Mouse (Mus musculus) macrophage (primary cell): ENCODE measurements around the gene Mecom. TPM values are rescaled to one million over a fixed set of nuclear protein-coding genes. Genes with fewer than 3 reads are reported as not detected.

ENCODE experiments used
- H3K27ac ChIP-seq: fragments of 350-480 bp; formaldehyde crosslinking; 2 replicates; pipeline ENCODE4 v1.9.0; 2021
- H3K36me3 ChIP-seq: fragments of 350-480 bp; formaldehyde crosslinking; 2 replicates; pipeline ENCODE4 v1.9.0; 2021; ENCODE audit errors: inconsistent target
- H3K4me3 ChIP-seq: fragments of 350-480 bp; formaldehyde crosslinking; 2 replicates; pipeline ENCODE4 v1.9.0; 2021; ENCODE audit errors: inconsistent target
- H3K79me2 ChIP-seq: fragments of 350-480 bp; formaldehyde crosslinking; 2 replicates; pipeline ENCODE4 v1.9.0; 2021; ENCODE audit errors: inconsistent target
- WGBS: methylation state at CpG from one replicate; pipeline ENCODE4 v1.1.7; 2026; ENCODE audit warnings: inconsistent platforms; ENCODE audit not compliant: missing documents; 5-methylcytosine and 5-hydroxymethylcytosine counted together
- polyA plus RNA-seq: library from polyadenylated mRNA; stranded (reverse); fragments of 250-400 nt; gene quantifications from 3 replicates; pipeline ENCODE4 v1.2.4, GENCODE M21; 2018; ENCODE audit warnings: inconsistent platforms

Mecom gene
- polyA plus RNA-seq, 1 experiment from 2014 or later, result not detected

DNA sequence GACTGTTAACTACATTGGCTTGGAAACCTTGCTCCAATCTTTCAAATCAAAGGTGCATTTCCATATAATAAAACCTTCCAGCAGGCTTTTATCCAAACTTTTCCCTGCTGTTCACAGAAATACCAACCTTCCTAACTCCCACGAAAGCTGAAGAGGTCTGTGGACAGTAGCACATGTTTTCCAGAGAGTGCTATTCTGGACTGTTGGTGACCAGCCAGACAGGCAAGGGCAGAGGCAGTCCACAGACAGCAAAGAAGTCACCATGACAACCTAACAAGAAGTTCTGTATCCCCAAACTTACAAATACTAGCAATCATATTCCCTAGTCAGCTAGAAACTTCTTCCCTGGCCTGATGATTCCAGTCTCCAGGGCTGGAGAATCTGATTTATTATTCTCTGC, 454.8 kb downstream of the Mecom start:
- Histone ChIP-seq H3K36me3 (no peaks in the 10 kb centered on the region), H3K4me3 (no peak overlapping the region), H3K27ac (no peak overlapping the region), H3K79me2 (no peaks in the 10 kb centered on the region)
- 92% methylated on average over 1 of the region's 1 CpGs for WGBS

DNA sequence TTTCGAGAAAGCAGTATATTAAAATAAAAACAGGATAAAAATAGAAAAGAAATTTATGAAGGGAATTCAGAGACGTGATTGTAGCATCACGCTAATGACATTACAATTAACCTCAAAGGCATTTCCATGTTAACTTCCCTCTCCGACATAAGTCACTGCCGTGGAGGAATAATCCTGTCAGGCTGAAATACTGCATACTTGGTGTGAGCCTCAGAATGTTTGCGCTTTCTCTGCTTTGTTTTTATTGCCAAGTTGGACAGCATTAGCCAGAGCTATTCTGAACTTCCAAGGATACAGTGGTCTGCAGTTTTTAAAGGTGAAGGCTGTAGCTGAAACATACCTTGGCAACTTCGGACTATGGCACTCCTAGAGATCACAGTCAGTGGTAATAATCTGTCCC, 455.3 kb downstream of the Mecom start:
- Histone ChIP-seq H3K36me3 (no peaks in the 10 kb centered on the region), H3K79me2 (no peaks in the 10 kb centered on the region), H3K4me3 (no peak overlapping the region), H3K27ac (no peak overlapping the region)
- 67% methylated on average over 7 of the region's 7 CpGs for WGBS

DNA sequence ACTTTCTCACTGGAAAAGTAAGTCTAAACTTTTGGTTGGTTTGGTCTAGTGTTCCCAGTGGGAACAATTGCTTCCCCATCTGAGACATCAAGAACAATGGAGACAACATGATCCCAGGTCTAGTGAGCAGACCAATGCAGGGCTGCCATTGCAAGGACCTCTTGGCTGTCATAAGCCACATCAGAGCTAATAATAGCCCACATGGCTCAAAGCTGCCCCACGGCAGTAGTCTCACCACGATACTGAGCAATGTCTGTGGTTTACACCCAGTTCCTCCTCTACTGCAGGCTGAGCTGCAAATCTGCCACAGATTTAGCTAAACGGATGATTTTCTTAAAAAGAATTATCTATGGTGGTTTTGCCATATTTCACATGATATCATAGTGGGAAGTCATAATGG, 455.9 kb downstream of the Mecom start:
- no peak overlapping the region for H3K4me3 ChIP-seq
- 0% methylated on average over 3 of the region's 3 CpGs for WGBS
- H3K36me3 ChIP-seq, result no peaks in the 10 kb centered on the region
- H3K27ac ChIP-seq, result no peak overlapping the region
- H3K79me2 ChIP-seq, result no peaks in the 10 kb centered on the region

DNA sequence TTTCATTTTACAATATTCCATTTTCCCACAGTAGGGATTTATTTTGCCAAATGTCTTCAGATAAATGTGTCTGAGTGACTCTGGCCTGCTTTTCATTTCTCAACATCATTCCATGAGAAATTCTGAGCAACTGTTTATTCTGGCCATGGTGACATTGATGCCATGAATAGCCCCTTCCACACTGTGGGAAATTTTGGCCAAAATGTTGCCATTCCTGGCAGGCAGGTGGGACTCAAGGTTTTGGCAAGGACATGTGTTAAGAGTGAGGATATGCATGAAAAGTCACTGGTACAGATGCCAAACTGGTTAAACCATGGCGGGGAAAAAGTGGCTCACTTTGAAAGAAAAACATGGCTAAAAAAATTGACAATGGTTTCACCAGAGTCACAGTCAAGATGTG, 456.4 kb downstream of the Mecom start:
- WGBS, result 92% methylated on average over 1 of the region's 1 CpGs
- no peaks in the 10 kb centered on the region for H3K79me2 ChIP-seq

DNA sequence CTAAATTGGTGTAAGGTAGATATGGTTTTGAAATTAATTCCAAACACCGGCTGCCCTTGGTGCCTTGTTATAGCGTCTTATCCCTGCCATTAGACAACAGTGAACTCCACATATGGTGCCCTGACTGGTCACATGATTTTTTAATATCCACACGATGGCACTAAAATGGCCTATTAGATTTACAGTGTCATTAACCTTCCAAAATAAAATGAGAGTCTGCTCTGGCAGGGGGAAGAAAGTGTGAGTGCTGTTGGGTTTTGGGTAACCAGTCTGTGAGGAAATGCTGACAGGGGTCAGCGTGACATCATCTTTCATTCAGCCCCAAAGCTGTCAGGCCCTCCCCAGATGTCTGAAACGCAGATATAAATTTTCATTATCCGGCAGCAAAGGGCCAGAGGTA, 461.7 kb downstream of the Mecom start:
- no peaks in the 10 kb centered on the region for H3K79me2 ChIP-seq
- no peaks in the 10 kb centered on the region for H3K36me3 ChIP-seq
- WGBS, result 79% methylated on average over 6 of the region's 6 CpGs
- no peak overlapping the region for H3K27ac ChIP-seq
- H3K4me3 ChIP-seq, result no peak overlapping the region

More for the DNA sequence above, 456.4 kb downstream of the Mecom start:
- Histone ChIP-seq H3K36me3 (no peaks in the 10 kb centered on the region), H3K4me3 (no peak overlapping the region), H3K27ac (no peak overlapping the region)

DNA sequence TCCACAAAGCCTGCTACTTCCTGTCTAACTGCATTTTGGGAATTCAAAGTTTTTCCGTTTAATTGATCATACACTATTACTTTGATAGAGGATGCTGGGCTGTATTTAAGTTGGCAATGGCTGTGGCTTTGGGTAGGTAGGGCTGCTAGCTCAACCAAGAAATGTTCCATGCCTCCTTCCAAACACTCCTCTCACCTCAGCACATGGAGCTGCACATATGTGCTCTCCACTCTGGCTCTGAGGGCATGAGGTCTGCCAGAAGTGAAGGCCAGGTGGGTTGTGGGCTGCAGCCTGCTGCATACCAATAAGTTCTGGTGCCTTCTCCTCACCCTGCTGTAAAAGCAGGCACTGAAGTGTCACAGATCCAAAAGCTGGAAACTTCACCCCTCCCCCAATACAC, 464.0 kb downstream of the Mecom start:
- no peaks in the 10 kb centered on the region for H3K36me3 ChIP-seq
- 71% methylated on average over 1 of the region's 1 CpGs for whole genome bisulfite sequencing

DNA sequence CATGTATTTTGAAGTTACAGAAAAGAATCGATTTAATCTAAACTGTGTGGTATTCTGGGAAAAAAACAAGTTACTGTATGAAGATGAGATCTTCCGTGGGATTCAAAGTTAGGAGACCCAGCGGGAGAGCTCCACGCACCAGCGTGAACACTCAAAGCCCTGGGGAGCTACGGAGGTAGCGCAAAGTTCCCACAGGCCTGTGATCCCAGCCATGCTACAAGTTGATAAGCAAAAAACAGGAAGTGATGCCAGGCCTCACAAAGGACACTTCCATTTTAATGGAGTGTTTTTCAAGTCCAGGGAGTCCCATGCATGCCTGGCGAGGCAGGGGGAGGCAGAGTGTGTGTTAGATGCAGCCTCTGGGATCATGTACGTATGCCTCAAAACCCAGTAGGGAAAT, 464.5 kb downstream of the Mecom start:
- H3K79me2 ChIP-seq, result no peaks in the 10 kb centered on the region
- no peak overlapping the region for H3K27ac ChIP-seq
- no peak overlapping the region for H3K4me3 ChIP-seq
- H3K36me3 ChIP-seq, result no peaks in the 10 kb centered on the region
- WGBS, result 94% methylated on average over 9 of the region's 9 CpGs

More for the DNA sequence above, 464.0 kb downstream of the Mecom start:
- Histone ChIP-seq H3K4me3 (no peak overlapping the region), H3K79me2 (no peaks in the 10 kb centered on the region), H3K27ac (no peak overlapping the region)

DNA sequence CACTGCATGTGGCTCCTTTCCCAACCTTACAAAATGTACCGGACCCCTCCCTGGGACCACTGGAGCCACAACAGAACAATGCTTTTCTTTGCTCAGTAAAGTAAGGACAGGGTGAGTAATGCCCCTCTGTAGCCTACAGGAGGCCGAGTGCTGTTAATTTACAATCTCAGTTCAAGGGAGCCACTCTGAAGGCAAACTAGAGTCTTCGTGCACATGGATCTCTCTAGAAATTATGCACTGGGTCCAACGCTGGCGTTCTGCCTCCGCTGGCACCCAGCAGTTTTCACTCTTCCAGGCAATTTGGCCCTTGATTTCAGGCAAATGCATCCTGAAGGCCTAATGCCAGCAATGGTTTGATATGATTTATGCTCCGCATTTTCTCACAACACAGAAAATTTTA, 467.0 kb downstream of the Mecom start:
- no peak overlapping the region for H3K27ac ChIP-seq
- no peaks in the 10 kb centered on the region for H3K36me3 ChIP-seq
- no peaks in the 10 kb centered on the region for H3K79me2 ChIP-seq
- over 99% methylated on average over 7 of the region's 7 CpGs for WGBS
- H3K4me3 ChIP-seq, result no peak overlapping the region

DNA sequence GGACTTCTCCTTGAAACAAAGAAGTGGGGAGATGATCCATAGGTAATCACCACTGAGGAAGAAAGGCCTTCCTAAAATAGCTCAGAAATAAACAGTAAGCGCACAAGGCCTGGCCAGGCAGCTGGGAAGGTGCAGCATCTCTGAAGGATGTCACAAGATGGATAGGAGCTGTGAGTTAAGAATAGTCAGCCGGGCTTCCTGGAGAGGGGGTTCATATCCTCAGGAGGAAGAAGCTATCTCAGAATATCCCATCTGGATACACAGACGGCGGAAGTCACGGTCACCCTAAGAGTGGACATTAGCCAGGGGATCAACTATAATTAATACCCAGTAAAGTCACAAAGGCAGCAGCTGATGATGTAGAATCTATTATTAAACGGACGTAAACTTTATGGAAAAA, 471.3 kb downstream of the Mecom start:
- Histone ChIP-seq H3K79me2 (no peaks in the 10 kb centered on the region), H3K27ac (no peak overlapping the region), H3K36me3 (no peaks in the 10 kb centered on the region), H3K4me3 (no peak overlapping the region)
- WGBS, result 97% methylated on average over 7 of the region's 7 CpGs

DNA sequence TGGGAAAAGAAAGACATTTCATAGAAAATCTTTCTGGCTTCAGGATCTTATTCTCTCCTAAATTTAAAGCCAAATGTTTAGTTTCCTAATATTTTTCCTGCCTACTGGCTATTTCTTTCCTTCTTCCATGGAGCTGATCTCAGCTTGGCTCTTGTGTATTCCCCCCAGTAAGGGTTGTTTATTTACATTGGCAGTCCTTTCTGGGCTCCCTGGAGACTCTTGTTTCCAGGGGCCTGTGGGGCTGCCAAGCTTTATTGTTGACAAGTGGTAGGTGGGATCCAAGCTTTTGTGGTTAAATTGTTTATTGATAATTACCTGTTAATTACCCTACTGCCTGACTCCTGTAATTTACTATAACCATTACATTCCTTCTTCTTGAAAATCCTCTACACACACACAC, 476.5 kb downstream of the Mecom start:
- Histone ChIP-seq H3K27ac (no peak overlapping the region), H3K4me3 (no peak overlapping the region), H3K36me3 (no peaks in the 10 kb centered on the region), H3K79me2 (no peaks in the 10 kb centered on the region)

DNA sequence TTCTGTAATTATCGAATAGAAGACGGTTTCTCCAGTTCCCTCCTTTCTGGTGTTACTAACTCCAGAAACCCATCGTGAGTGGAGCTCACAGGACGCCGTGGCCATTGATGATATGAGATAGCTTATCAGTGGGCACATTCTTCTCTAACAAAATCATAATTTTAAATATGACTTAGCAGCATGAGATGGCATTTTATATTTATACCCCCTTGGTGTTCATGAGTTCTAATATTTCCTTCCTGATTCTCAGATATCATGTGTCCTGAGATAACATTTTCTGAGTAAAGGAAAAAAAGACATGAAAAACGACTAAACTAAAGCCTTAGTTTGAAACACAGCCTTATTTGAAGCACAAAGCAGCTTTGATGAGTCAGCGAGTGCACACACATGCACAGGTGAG, 481.3 kb downstream of the Mecom start:
- Histone ChIP-seq H3K27ac (no peak overlapping the region), H3K36me3 (no peaks in the 10 kb centered on the region), H3K79me2 (no peaks in the 10 kb centered on the region), H3K4me3 (no peak overlapping the region)
- 10% methylated on average over 7 of the region's 7 CpGs for WGBS

DNA sequence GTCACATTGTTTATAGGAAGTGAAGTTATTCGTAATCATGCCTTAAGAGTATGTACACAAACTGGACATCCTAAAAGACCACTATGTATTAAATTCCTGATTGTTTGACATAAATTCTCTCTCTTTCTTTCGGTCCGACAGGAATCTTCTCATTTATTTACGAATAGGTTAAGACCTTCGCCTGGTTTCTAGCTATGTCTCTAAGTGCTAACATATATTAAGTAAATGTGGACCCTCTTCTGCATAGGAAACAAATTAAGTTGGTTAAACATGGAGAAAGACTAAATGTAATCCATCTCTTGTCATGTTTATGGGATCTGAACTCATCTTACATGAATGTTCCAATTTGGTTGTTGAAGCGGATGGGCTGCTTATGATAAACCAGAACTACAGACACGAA, 487.8 kb downstream of the Mecom start:
- Histone ChIP-seq H3K79me2 (no peaks in the 10 kb centered on the region), H3K36me3 (no peaks in the 10 kb centered on the region), H3K4me3 (no peak overlapping the region), H3K27ac (no peak overlapping the region)
- WGBS, result 91% methylated on average over 7 of the region's 7 CpGs

DNA sequence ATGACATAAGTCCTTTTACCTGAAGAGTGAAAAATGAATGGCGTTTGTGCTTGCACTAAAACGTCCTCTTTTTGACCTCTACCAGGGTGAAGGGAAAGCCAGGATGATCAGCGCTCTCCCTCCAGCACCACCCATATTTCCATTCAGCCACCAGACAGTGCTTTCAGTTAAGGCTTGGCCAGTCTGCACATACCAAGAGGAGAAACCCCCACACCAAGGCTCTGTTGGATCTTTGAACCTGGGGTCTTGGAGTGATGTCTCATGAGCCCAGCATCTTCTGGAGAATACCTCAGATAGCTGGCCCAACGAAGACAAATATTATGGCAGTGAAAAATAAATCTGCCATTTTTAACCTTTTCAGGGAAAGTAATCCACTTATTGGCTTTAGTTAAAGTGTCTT, 488.2 kb downstream of the Mecom start:
- no peak overlapping the region for H3K4me3 ChIP-seq
- H3K36me3 ChIP-seq, result no peaks in the 10 kb centered on the region
- no peaks in the 10 kb centered on the region for H3K79me2 ChIP-seq
- no peak overlapping the region for H3K27ac ChIP-seq
- 92% methylated on average over 2 of the region's 4 CpGs for WGBS

DNA sequence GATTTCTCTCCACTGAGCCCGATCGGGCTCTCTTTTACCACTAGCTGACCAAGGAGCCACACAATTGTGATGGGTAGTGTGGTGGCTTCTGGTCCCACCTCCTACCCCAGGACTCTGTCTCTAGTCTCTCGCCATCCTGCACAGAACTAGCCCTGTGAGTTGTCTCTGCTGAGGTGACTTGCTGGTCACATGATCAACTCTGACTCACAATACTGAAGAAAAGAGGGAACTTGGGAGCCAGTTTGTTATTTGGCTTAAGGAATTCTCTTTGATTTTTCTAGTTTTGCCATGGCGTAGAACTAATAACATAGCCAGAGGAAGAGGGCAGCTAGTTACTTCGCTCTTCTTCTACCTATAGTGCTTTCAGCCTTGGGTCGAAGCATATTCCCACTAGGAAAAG, 496.5 kb downstream of the Mecom start:
- WGBS, result 94% methylated on average over 6 of the region's 6 CpGs
- Histone ChIP-seq H3K79me2 (no peaks in the 10 kb centered on the region), H3K4me3 (no peak overlapping the region), H3K27ac (no peak overlapping the region), H3K36me3 (no peaks in the 10 kb centered on the region)

DNA sequence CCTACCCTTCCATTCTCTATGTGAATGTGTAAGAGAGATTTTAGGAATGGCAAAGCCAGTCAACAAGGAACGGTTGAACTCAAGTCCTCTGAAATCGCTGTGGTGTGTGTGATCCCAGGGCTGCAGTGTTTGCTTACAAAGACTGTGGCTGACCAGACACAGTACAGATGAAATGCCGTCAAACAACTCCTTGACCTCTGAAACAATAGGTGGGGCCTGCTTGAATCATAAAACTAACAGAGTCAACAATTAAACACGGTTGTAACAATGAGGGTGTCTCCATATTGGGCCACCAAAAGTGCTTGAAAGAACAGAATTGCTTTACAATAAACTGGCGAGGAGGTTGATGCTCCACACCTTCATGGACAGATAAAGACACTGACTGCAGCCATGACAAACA, 497.0 kb downstream of the Mecom start:
- no peak overlapping the region for H3K4me3 ChIP-seq
- WGBS, result 90% methylated on average over 5 of the region's 5 CpGs
- no peak overlapping the region for H3K27ac ChIP-seq
- H3K36me3 ChIP-seq, result no peaks in the 10 kb centered on the region
- H3K79me2 ChIP-seq, result no peaks in the 10 kb centered on the region

DNA sequence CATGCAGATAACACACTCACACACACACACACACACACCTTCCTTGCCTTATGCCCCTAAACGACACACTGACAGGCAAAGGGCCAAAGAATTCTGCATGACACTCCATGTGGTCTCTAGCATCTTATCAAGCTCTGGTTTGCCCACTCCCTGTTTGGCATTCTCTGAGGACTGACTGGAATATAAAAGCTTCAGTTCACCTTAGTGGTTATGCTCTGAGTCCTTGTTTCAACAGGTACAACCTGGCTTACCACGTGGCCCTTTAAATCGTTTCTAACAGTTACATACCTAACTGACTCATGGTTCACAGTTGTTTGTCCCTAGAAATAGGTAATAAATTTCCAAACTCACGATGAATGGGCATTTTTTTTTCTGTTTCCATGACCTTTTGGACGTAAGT, 499.0 kb downstream of the Mecom start:
- no peak overlapping the region for H3K27ac ChIP-seq
- no peak overlapping the region for H3K4me3 ChIP-seq
- H3K36me3 ChIP-seq, result no peaks in the 10 kb centered on the region
- no peaks in the 10 kb centered on the region for H3K79me2 ChIP-seq
- 81% methylated on average over 5 of the region's 5 CpGs for WGBS
